Mouse (Mus musculus) lung, postnatal 0 days (tissue): ENCODE data around the gene Galnt7.

Source experiments
- CTCF ChIP-seq: IDR thresholded peaks from 2 replicates; pipeline ENCODE4 v1.5.1; 2016; ENCODE audit warnings: antibody characterized with exemption, mild to moderate bottlenecking
- EP300 ChIP-seq: IDR thresholded peaks from 2 replicates; pipeline ENCODE4 v1.6.1; 2016; ENCODE audit warnings: antibody characterized with exemption, mild to moderate bottlenecking, control low read depth

GRCm38 (mm10) chr8:57637599-57638280 is 15.1 kb downstream of the Galnt7 start:
- no peak for TF ChIP-seq EP300
- no peak for TF ChIP-seq CTCF
